Mouse (Mus musculus) heart, postnatal 0 days (tissue): Measurements from ENCODE around the gene Ubiad1. TPM values are rescaled to one million over a fixed set of nuclear protein-coding genes. Genes with fewer than 3 reads are reported as not detected.

Experiments
- ATAC-seq: fragments of 200-750 bp; cut with Nextera tagmentation; 2 replicates; pipeline ENCODE4 v1.8.0; 2017; ENCODE audit warnings: low read depth, moderate number of reproducible peaks, moderate library complexity; ENCODE audit not compliant: insufficient read depth
- DNase-seq: peaks from one replicate; pipeline ENCODE4 v3.0.0-alpha.2; 2016; ENCODE audit warnings: low spot score
- H3K27ac ChIP-seq: fragments of 300-500 bp; sonication (generic); 2 replicates; pipeline ENCODE4 v1.5.1; 2014; ENCODE audit warnings: low read depth, mild to moderate bottlenecking
- H3K27me3 ChIP-seq: fragments of 300-500 bp; sonication (generic); 2 replicates; pipeline ENCODE4 v1.6.1; 2014; ENCODE audit warnings: low read length, mixed read lengths; ENCODE audit not compliant: control insufficient read depth, insufficient read depth
- H3K36me3 ChIP-seq: fragments of 300-500 bp; sonication (generic); replicated peaks from 2 replicates; pipeline ENCODE4 v1.6.1; 2014; ENCODE audit warnings: low read length, mixed read lengths; ENCODE audit not compliant: control insufficient read depth, insufficient read depth
- H3K4me1 ChIP-seq: fragments of 300-500 bp; sonication (generic); 2 replicates; pipeline ENCODE4 v1.6.1; 2014; ENCODE audit warnings: antibody characterized with exemption; ENCODE audit not compliant: control insufficient read depth, insufficient read depth
- H3K4me2 ChIP-seq: fragments of 300-500 bp; sonication (generic); 2 replicates; pipeline ENCODE4 v1.6.1; 2014; ENCODE audit warnings: low read depth, mild to moderate bottlenecking, low read length, moderate library complexity
- H3K4me3 ChIP-seq: fragments of 300-500 bp; sonication (generic); 2 replicates; pipeline ENCODE4 v1.5.1; 2014; ENCODE audit warnings: low read depth, low read length
- H3K9ac ChIP-seq: fragments of 300-500 bp; sonication (generic); replicated peaks from 2 replicates; pipeline ENCODE4 v1.6.1; 2014; ENCODE audit warnings: low read depth, low read length, mixed read lengths
- H3K9me3 ChIP-seq: fragments of 300-500 bp; sonication (generic); replicated peaks from 2 replicates; pipeline ENCODE4 v1.6.1; 2016; ENCODE audit warnings: low read length; ENCODE audit not compliant: control insufficient read depth
- CTCF ChIP-seq: IDR thresholded peaks from 2 replicates; pipeline ENCODE4 v1.5.1; 2016; ENCODE audit warnings: antibody characterized with exemption, control low read depth, low read depth
- EP300 ChIP-seq: IDR thresholded peaks from 2 replicates; pipeline ENCODE4 v1.6.1; 2016; ENCODE audit warnings: antibody characterized with exemption, low read depth
- WGBS: fragments of 180-500 bp; shearing (Covaris S2); extraction: QIAGEN DNeasy Blood & Tissue Kit; methylation state at CpG from one replicate; pipeline ENCODE4 v1.1.7; 2014; 5-methylcytosine and 5-hydroxymethylcytosine counted together
- polyA plus RNA-seq: library from polyadenylated mRNA; unstranded; fragments of >200 nt; fragmentation: Nextera tagmentation; extraction: Ambion mirVana; gene quantifications from 2 replicates; pipeline ENCODE4 v1.2.1, GENCODE M21; 2015
- total RNA-seq: library from RNA; depleted of rRNA; stranded (reverse); fragments of >200 nt; gene quantifications from 2 replicates; pipeline ENCODE4 v1.2.3, GENCODE M21; 2014; ENCODE audit warnings: low replicate concordance

The Ubiad1 gene
- total and polyA plus RNA-seq, 2 experiments from 2014 or later: 19.6 to 32.4 TPM

DNA sequence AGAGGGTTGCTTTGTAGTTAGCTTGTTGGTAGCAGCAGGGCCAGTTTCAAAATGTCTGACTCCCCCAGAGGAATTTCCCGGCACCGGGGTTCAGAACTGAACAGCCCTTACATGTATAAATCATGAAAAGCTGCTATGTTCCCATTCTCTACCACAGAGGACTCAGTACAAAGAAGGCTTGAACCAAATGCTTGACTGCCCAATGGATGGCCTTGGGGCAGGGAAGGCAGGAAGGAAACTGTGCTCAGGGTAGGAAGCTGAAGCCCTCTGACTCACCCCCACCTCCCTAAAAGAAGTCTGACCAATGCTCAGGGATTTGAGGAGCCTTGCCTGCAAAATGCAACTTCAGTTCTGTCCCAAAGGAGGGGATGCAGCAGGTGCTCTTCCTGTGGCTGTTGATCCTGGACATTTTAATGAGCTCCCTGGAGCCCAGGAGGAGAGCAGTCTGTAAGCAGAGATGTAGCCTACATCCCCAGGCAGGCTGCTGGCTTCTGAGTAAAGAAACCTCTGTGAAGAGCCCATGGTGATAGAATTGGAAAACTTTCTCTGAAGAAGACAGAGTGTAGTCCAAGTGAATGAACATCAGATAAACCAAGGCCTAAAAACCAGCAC is 37.1 kb upstream of the Ubiad1 start:
- Histone ChIP-seq H3K27me3 (no peaks in the 10 kb centered on the region), H3K36me3 (peaks cover 96% of the 10 kb centered on the region), H3K4me3 (no peak overlapping the region), H3K4me1 (no peaks in the 10 kb centered on the region), H3K9me3 (no peaks in the 10 kb centered on the region), H3K27ac (no peak overlapping the region), H3K4me2 (no peak overlapping the region), H3K9ac (no peak overlapping the region)
- ATAC-seq (no peak), DNase-seq (no peak)
- TF ChIP-seq EP300: no peak
- TF ChIP-seq CTCF: no peak
- 81% methylated on average over 2 of the region's 2 CpGs for WGBS

- Histone ChIP-seq H3K4me2 (no peak overlapping the region), H3K4me1 (no peaks in the 10 kb centered on the region), H3K9me3 (no peaks in the 10 kb centered on the region), H3K9ac (no peak overlapping the region), H3K27me3 (no peaks in the 10 kb centered on the region), H3K36me3 (peaks cover 95% of the 10 kb centered on the region), H3K27ac (no peak overlapping the region), H3K4me3 (no peak overlapping the region)
- DNase-seq (no peak), ATAC-seq (no peak)
- no peak for TF ChIP-seq CTCF
- WGBS: 93% methylated on average over 2 of the region's 2 CpGs
Observed at GRCm38 (mm10) chr4:148480245-148480644, 35.7 kb upstream of the Ubiad1 start.

DNA sequence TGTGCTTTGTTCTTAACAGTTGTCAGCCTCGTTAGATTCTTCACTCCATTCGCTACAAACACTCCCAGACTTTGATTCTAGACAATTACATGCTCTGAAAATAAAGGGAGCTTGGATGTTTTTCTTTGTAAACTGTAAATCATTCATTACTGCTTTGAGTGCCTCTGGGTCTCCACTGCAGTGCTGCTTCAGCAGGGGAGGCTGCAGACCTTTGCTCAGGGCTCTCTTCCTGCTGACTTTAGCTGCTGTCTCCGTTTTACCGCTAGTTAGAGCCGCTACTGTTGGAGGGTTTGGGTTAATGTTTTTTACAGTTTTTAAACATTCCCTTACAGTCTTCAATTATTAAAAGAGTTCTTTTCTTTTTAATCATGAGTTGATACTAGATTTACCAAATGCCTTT is 28.9 kb upstream of the Ubiad1 start:
- TF ChIP-seq EP300 (no peak), CTCF (no peak)

GRCm38 (mm10) chr4:148472436-148473174 is 28.0 kb upstream of the Ubiad1 start:
- Histone ChIP-seq H3K4me2 (no peak overlapping the region), H3K4me1 (no peaks in the 10 kb centered on the region), H3K36me3 (peaks cover 93% of the 10 kb centered on the region), H3K27ac (no peak overlapping the region), H3K9ac (no peak overlapping the region), H3K27me3 (no peaks in the 10 kb centered on the region), H3K4me3 (no peak overlapping the region), H3K9me3 (no peaks in the 10 kb centered on the region)
- ATAC-seq (no peak), DNase-seq (no peak)
- 91% methylated on average over 8 of the region's 8 CpGs for whole genome bisulfite sequencing
- TF ChIP-seq EP300 (no peak), CTCF (no peak)

More for the DNA sequence above, 28.9 kb upstream of the Ubiad1 start:
- H3K4me3 ChIP-seq: no peak overlapping the region
- no peak for DNase-seq
- H3K27ac ChIP-seq: no peak overlapping the region
- no peaks in the 10 kb centered on the region for H3K9me3 ChIP-seq
- H3K36me3 ChIP-seq: peaks cover 91% of the 10 kb centered on the region
- no peaks in the 10 kb centered on the region for H3K4me1 ChIP-seq
- no peak overlapping the region for H3K9ac ChIP-seq
- no peaks in the 10 kb centered on the region for H3K27me3 ChIP-seq
- 90% methylated on average over 5 of the region's 5 CpGs for WGBS
- no peak overlapping the region for H3K4me2 ChIP-seq
- no peak for ATAC-seq

GRCm38 (mm10) chr4:148471363-148471806 is 26.8 kb upstream of the Ubiad1 start:
- H3K9ac ChIP-seq: no peak overlapping the region
- H3K4me3 ChIP-seq: no peak overlapping the region
- WGBS: 89% methylated on average over 10 of the region's 10 CpGs
- peaks cover 91% of the 10 kb centered on the region for H3K36me3 ChIP-seq
- no peak overlapping the region for H3K27ac ChIP-seq
- no peak overlapping the region for H3K4me2 ChIP-seq
- H3K9me3 ChIP-seq: no peaks in the 10 kb centered on the region
- DNase-seq (no peak), ATAC-seq (no peak)
- no peaks in the 10 kb centered on the region for H3K27me3 ChIP-seq
- H3K4me1 ChIP-seq: no peaks in the 10 kb centered on the region
- TF ChIP-seq EP300 (no peak), CTCF (no peak)
